Mouse (Mus musculus) intestine, postnatal 0 days (tissue): ENCODE results near the gene Insrr. TPM values are rescaled to one million over a fixed set of nuclear protein-coding genes. Genes with fewer than 3 reads are reported as not detected.

ENCODE experiments used
- ATAC-seq: fragments of 200-750 bp; cut with Nextera tagmentation; 2 replicates; pipeline ENCODE4 v1.8.0; 2017; ENCODE audit warnings: mild to moderate bottlenecking, moderate TSS enrichment, moderate library complexity
- H3K27ac ChIP-seq: fragments of 300-500 bp; sonication (generic); 2 replicates; pipeline ENCODE4 v1.5.1; 2014; ENCODE audit warnings: mild to moderate bottlenecking, low read depth, low read length, moderate library complexity
- H3K27me3 ChIP-seq: fragments of 300-500 bp; sonication (generic); replicated peaks from 2 replicates; pipeline ENCODE4 v1.6.1; 2014; ENCODE audit warnings: low read length, mixed read lengths; ENCODE audit not compliant: control insufficient read depth, insufficient read depth
- H3K36me3 ChIP-seq: fragments of 300-500 bp; sonication (generic); 2 replicates; pipeline ENCODE4 v1.6.1; 2014; ENCODE audit warnings: mild to moderate bottlenecking, moderate library complexity; ENCODE audit not compliant: control insufficient read depth, insufficient read depth
- H3K4me1 ChIP-seq: fragments of 300-500 bp; sonication (generic); replicated peaks from 2 replicates; pipeline ENCODE4 v1.6.1; 2014; ENCODE audit warnings: antibody characterized with exemption, low read length, mixed read lengths; ENCODE audit not compliant: control insufficient read depth, insufficient read depth
- H3K4me2 ChIP-seq: fragments of 300-500 bp; sonication (generic); replicated peaks from 2 replicates; pipeline ENCODE4 v1.6.1; 2014; ENCODE audit warnings: low read depth, mild to moderate bottlenecking, moderate library complexity
- H3K4me3 ChIP-seq: fragments of 300-500 bp; sonication (generic); 2 replicates; pipeline ENCODE4 v1.5.1; 2014; ENCODE audit warnings: low read depth, low read length
- H3K9ac ChIP-seq: fragments of 300-500 bp; sonication (generic); 2 replicates; pipeline ENCODE4 v1.6.1; 2014; ENCODE audit warnings: mild to moderate bottlenecking, low read depth, low read length
- H3K9me3 ChIP-seq: fragments of 300-500 bp; sonication (generic); 2 replicates; pipeline ENCODE4 v1.6.1; 2016; ENCODE audit warnings: mixed run types; ENCODE audit not compliant: control insufficient read depth
- CTCF ChIP-seq: sonication (generic); IDR thresholded peaks from 2 replicates; pipeline ENCODE4 v1.5.1; 2016; ENCODE audit warnings: low read depth, mild to moderate bottlenecking, control low read depth, antibody characterized with exemption, moderate library complexity
- WGBS: fragments of 180-500 bp; shearing (Covaris S2); extraction: QIAGEN DNeasy Blood & Tissue Kit; methylation state at CpG from one replicate; pipeline ENCODE4 v1.1.7; 2014; 5-methylcytosine and 5-hydroxymethylcytosine counted together
- polyA plus RNA-seq: library from polyadenylated mRNA; unstranded; fragments of >200 nt; fragmentation: Nextera tagmentation; extraction: Ambion mirVana; gene quantifications from 2 replicates; pipeline ENCODE4 v1.2.1, GENCODE M21; 2015

Insrr gene
- polyA plus RNA-seq, 1 experiment from 2014 or later: 0.05 TPM

- peak; percentile 70 for ATAC-seq
Measured at GRCm38 (mm10) chr3:87768844-87769243, 27.9 kb upstream of the Insrr start.

DNA sequence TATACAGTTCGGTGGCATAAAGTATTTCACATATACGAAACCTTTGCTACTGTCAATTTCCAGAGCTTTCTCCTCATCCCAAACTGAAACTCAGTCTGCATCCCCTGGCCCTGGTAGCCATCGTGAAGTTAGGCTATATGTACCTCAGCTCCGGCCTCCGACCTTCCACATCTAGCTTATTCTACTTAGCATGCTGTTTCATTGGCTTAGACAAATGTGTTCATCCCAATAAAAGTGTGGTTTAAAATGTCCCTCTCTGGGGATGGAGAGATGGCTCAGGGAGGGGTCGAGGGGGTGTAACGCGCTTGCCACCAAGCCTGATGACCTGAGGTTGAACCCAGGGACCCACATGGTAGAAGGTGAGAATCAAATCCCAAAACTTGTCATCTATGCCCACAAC lies 27.2 kb upstream of the Insrr start:
- Histone ChIP-seq H3K9ac (no peak overlapping the region), H3K36me3 (no peaks in the 10 kb centered on the region), H3K9me3 (no peaks in the 10 kb centered on the region), H3K27me3 (no peaks in the 10 kb centered on the region), H3K4me1 (no peaks in the 10 kb centered on the region), H3K4me3 (no peak overlapping the region), H3K27ac (no peak overlapping the region), H3K4me2 (no peak overlapping the region)
- no peak for TF ChIP-seq CTCF
- WGBS: 80% methylated on average over 8 of the region's 8 CpGs
- no peak for ATAC-seq

More at GRCm38 (mm10) chr3:87768844-87769243, 27.9 kb upstream of the Insrr start:
- whole genome bisulfite sequencing: under 1% methylated on average over 36 of the region's 37 CpGs
- TF ChIP-seq CTCF: peak; percentile 95
- Histone ChIP-seq H3K4me3 (peak overlapping the region; percentile 50), H3K27me3 (no peaks in the 10 kb centered on the region), H3K9me3 (no peaks in the 10 kb centered on the region), H3K4me2 (peak overlapping the region; percentile 74), H3K4me1 (0 out of 2 replicates have a peak, but pooled peaks cover 3% of the 10 kb centered on the region), H3K36me3 (no peaks in the 10 kb centered on the region), H3K27ac (0 out of 2 replicates have a peak overlapping the region, but pooled peaks have one; percentile 35), H3K9ac (peak overlapping the region; percentile 57)

DNA sequence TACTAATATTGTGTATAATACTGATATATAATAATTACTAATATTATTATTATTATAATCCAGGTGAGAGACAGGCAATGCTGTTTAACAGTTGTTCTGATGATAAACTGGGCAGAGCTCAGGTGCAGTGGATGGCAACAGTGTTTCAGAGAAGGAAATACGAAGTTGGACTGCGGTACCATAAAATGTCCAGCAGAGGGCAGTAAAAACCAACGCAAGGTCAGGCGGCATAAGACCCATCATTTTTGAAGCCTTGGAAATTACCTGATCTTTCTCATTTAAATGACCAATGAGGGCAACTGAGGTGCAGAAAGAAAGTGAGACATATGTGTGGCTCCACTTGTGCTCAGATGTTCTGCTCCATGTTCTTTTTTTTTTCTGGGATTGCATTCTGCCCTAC lies 26.5 kb upstream of the Insrr start:
- no peaks in the 10 kb centered on the region for H3K4me1 ChIP-seq
- no peak overlapping the region for H3K9ac ChIP-seq
- peak; percentile 92 for TF ChIP-seq CTCF
- H3K4me3 ChIP-seq: no peak overlapping the region
- H3K4me2 ChIP-seq: no peak overlapping the region
- no peaks in the 10 kb centered on the region for H3K9me3 ChIP-seq
- under 1% methylated on average over 4 of the region's 4 CpGs for WGBS
- H3K36me3 ChIP-seq: no peaks in the 10 kb centered on the region
- H3K27me3 ChIP-seq: no peaks in the 10 kb centered on the region
- no peak for ATAC-seq
- no peak overlapping the region for H3K27ac ChIP-seq

DNA sequence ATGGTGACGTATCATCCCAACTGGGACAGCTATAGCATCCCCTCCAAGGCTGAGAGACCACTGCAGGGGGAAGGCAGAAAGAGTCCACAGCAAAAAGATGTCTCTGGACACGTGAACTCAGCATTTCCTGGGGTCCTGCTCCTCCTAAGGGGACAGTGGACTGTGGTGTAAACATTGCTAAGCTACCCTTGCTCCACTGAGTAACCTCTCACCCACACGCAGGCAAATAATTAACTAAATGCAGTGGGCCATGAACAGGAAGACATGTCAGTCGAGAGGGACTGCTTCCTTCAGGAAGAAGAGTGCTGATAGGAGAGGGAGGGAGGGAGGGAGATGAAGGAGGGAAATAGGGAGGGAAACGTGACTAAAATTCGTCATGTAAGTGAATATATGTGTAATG lies 25.7 kb upstream of the Insrr start:
- Histone ChIP-seq H3K27me3 (no peaks in the 10 kb centered on the region), H3K36me3 (no peaks in the 10 kb centered on the region), H3K4me1 (no peaks in the 10 kb centered on the region), H3K9me3 (no peaks in the 10 kb centered on the region), H3K4me3 (no peak overlapping the region), H3K27ac (no peak overlapping the region), H3K9ac (no peak overlapping the region), H3K4me2 (no peak overlapping the region)
- no peak for TF ChIP-seq CTCF
- ATAC-seq: peak; percentile 36; the same call in 1 of the 2 replicates
- WGBS: 21% methylated on average over 6 of the region's 6 CpGs

DNA sequence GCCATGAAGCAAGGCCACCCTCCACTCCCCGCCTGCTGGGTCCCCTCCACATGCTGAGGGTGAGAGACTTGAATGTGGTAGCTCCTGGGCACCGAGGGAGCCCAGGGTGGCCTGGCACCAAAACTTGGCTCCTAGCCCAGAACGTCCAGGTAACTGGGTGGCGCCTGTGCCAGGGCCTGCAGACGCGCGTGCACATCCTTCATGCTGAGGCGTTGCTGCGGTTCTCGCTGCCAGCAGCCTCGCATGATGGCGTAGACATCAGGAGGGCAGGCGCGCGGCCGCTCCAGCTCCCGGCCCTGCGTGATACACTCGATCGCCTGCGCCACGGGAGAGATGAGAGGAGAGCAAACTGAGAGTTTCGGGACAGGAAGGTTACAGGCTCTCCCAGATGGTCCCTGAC lies 18.5 kb upstream of the Insrr start:
- peaks cover 3% of the 10 kb centered on the region; the same call in 1 of the 2 replicates for H3K27me3 ChIP-seq
- H3K4me1 ChIP-seq: no peaks in the 10 kb centered on the region
- H3K4me2 ChIP-seq: no peak overlapping the region
- whole genome bisulfite sequencing: 58% methylated on average over 23 of the region's 23 CpGs
- no peaks in the 10 kb centered on the region for H3K36me3 ChIP-seq
- no peak overlapping the region for H3K9ac ChIP-seq
- no peak overlapping the region for H3K27ac ChIP-seq
- ATAC-seq: no peak
- no peak for TF ChIP-seq CTCF
- H3K4me3 ChIP-seq: no peak overlapping the region
- H3K9me3 ChIP-seq: no peaks in the 10 kb centered on the region

- no peak overlapping the region for H3K27ac ChIP-seq
- no peak overlapping the region for H3K4me2 ChIP-seq
- TF ChIP-seq CTCF: no peak
- no peak for ATAC-seq
- no peaks in the 10 kb centered on the region for H3K36me3 ChIP-seq
- H3K27me3 ChIP-seq: peaks cover 3% of the 10 kb centered on the region; the same call in 1 of the 2 replicates
- H3K9me3 ChIP-seq: no peaks in the 10 kb centered on the region
- no peak overlapping the region for H3K9ac ChIP-seq
- 50% methylated on average over 2 of the region's 2 CpGs for WGBS
- no peaks in the 10 kb centered on the region for H3K4me1 ChIP-seq
- no peak overlapping the region for H3K4me3 ChIP-seq
Measured at GRCm38 (mm10) chr3:87779086-87779485, 17.7 kb upstream of the Insrr start.
